Comparison of ENCODE assay signal across 8 mouse cellular contexts in the genomic region with DNA sequence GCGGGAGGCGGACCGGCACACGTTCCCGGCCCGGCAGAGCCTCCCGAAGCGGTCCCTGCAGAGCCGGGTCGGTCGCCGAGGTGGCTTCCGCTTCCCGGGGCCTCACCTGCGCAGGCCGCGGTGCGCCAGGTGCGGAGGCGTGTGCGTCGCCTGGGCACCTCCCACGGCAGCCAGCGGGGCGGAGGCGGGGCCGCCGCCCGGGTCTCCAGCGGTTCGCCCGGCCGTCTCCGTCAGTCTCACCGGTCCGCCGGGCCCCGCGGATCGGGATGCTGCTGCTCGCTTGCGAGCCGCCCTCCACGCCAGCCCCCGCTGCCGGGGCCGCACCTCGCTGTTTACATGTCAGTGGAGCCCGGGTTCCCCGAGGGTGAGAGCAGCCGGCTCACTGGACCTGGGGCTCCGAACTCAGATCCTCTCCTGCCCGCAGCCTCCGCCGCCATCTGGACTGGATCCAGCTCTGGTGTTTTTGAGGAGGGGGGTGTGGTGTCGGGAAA. TPM values are rescaled to one million over a fixed set of nuclear protein-coding genes. Genes with fewer than 3 reads are reported as not detected.
DNase-seq lines count a peak whose midpoint lies in the region; ATAC-seq and TF ChIP-seq lines count a peak whose summit lies in the region.

No protein-coding gene starts in this region.

- TF ChIP-seq CTCF in E14TG2a.4 (conservative IDR thresholded peaks at IDR 0.05; ENCODE audit: low read length) = no peak
- no peak for TF ChIP-seq CTCF in liver, postnatal 0 days (IDR thresholded peaks at IDR 0.05; ENCODE audit: low read depth)

- peak; percentile 68 for ATAC-seq in embryonic facial prominence, embryonic 15.5 days (ENCODE audit: insufficient number of reproducible peaks, low FRiP score, low TSS enrichment, low read depth)
- peak; percentile 62 for ATAC-seq in heart, embryonic 13.5 days (ENCODE audit: extremely low read depth, insufficient number of reproducible peaks, low FRiP score, low TSS enrichment)
- ATAC-seq in kidney, embryonic 16.5 days (ENCODE audit: low FRiP score, low TSS enrichment) = no peak; the same call in none of the 2 replicates
- ATAC-seq in liver, postnatal 0 days = peak; percentile 74
- ATAC-seq in megakaryocyte progenitor cell, adult 5-6 weeks (replicated peaks; ENCODE audit: poor library complexity) = no peak

- H3K4me1 ChIP-seq in E14TG2a.4 (replicated peaks; ENCODE audit: low read depth, low read length) = peaks cover 65% of the 10 kb centered on the region
- H3K4me1 ChIP-seq in embryonic facial prominence, embryonic 15.5 days = peaks cover 61% of the 10 kb centered on the region
- H3K4me1 ChIP-seq in heart, embryonic 13.5 days = peaks cover 57% of the 10 kb centered on the region
- peaks cover 60% of the 10 kb centered on the region for H3K4me1 ChIP-seq in kidney, embryonic 16.5 days (ENCODE audit: insufficient read depth, low read length)
- peaks cover 46% of the 10 kb centered on the region for H3K4me1 ChIP-seq in liver, postnatal 0 days (ENCODE audit: insufficient read depth)

- peaks cover 4% of the 10 kb centered on the region; the same call in 1 of the 2 replicates for H3K27me3 ChIP-seq in E14TG2a.4 (ENCODE audit: insufficient read depth, low read length)
- H3K27me3 ChIP-seq in embryonic facial prominence, embryonic 15.5 days = no peaks in the 10 kb centered on the region
- H3K27me3 ChIP-seq in heart, embryonic 13.5 days (replicated peaks) = no peaks in the 10 kb centered on the region
- no peaks in the 10 kb centered on the region for H3K27me3 ChIP-seq in kidney, embryonic 16.5 days (ENCODE audit: insufficient read depth, low read length)
- peaks cover 17% of the 10 kb centered on the region for H3K27me3 ChIP-seq in liver, postnatal 0 days (ENCODE audit: insufficient read depth, low read length)

- H3K9ac ChIP-seq in embryonic facial prominence, embryonic 15.5 days = peak overlapping the region; percentile 62
- peak overlapping the region; percentile 96 for H3K9ac ChIP-seq in heart, embryonic 13.5 days
- H3K9ac ChIP-seq in kidney, embryonic 16.5 days (replicated peaks; ENCODE audit: low read length) = peak overlapping the region; percentile 89
- peak overlapping the region; percentile 78 for H3K9ac ChIP-seq in liver, postnatal 0 days (replicated peaks)

- H3K36me3 ChIP-seq in E14TG2a.4 (ENCODE audit: insufficient read depth, low read length) = no peaks in the 10 kb centered on the region
- H3K36me3 ChIP-seq in embryonic facial prominence, embryonic 15.5 days = no peaks in the 10 kb centered on the region
- H3K36me3 ChIP-seq in heart, embryonic 13.5 days = no peaks in the 10 kb centered on the region
- no peaks in the 10 kb centered on the region for H3K36me3 ChIP-seq in kidney, embryonic 16.5 days (ENCODE audit: insufficient read depth, low read length)
- H3K36me3 ChIP-seq in liver, postnatal 0 days (replicated peaks; ENCODE audit: insufficient read depth, low read length) = no peaks in the 10 kb centered on the region

- WGBS in embryonic facial prominence, embryonic 15.5 days = under 1% methylated on average over 56 of the region's 56 CpGs
- WGBS in heart, embryonic 13.5 days = under 1% methylated on average over 55 of the region's 56 CpGs
- WGBS in kidney, embryonic 16.5 days = under 1% methylated on average over 55 of the region's 56 CpGs
- under 1% methylated on average over 55 of the region's 56 CpGs for WGBS in liver, postnatal 0 days (ENCODE audit: insufficient replicate concordance)

- TF ChIP-seq EP300 in liver, postnatal 0 days (IDR thresholded peaks at IDR 0.05; ENCODE audit: low read depth) = no peak

- H3K4me2 ChIP-seq in embryonic facial prominence, embryonic 15.5 days (replicated peaks) = peak overlapping the region; percentile 74
- peak overlapping the region; percentile 88 for H3K4me2 ChIP-seq in heart, embryonic 13.5 days
- H3K4me2 ChIP-seq in kidney, embryonic 16.5 days (replicated peaks; ENCODE audit: low read depth, low read length) = peak overlapping the region; percentile 78
- peak overlapping the region; percentile 94 for H3K4me2 ChIP-seq in liver, postnatal 0 days (ENCODE audit: low read depth, low read length)

- no peaks in the 10 kb centered on the region for H3K9me3 ChIP-seq in E14TG2a.4 (ENCODE audit: low read length)
- no peaks in the 10 kb centered on the region for H3K9me3 ChIP-seq in embryonic facial prominence, embryonic 15.5 days (replicated peaks)
- H3K9me3 ChIP-seq in heart, embryonic 13.5 days = no peaks in the 10 kb centered on the region
- no peaks in the 10 kb centered on the region for H3K9me3 ChIP-seq in kidney, embryonic 16.5 days (ENCODE audit: low read length)
- no peaks in the 10 kb centered on the region for H3K9me3 ChIP-seq in liver, postnatal 0 days (ENCODE audit: low read length)

- peak; percentile 61 for DNase-seq in adrenal gland, postnatal 25 days
- peak; percentile 78 for DNase-seq in liver, postnatal 0 days
- peak; percentile 42 for DNase-seq in ovary, postnatal 10 days (ENCODE audit: low spot score)

- peak overlapping the region; percentile 92 for H3K4me3 ChIP-seq in E14TG2a.4 (replicated peaks; ENCODE audit: low read length)
- H3K4me3 ChIP-seq in embryonic facial prominence, embryonic 15.5 days (replicated peaks) = peak overlapping the region; percentile 62
- peak overlapping the region; percentile 95 for H3K4me3 ChIP-seq in heart, embryonic 13.5 days
- peak overlapping the region; percentile 84 for H3K4me3 ChIP-seq in kidney, embryonic 16.5 days (ENCODE audit: low read length)
- H3K4me3 ChIP-seq in liver, postnatal 0 days (ENCODE audit: low read depth, low read length) = peak overlapping the region; percentile 73

- peak overlapping the region; percentile 95 for H3K27ac ChIP-seq in embryonic facial prominence, embryonic 15.5 days (replicated peaks)
- peak overlapping the region; percentile 93 for H3K27ac ChIP-seq in heart, embryonic 13.5 days (replicated peaks)
- peak overlapping the region; percentile 98 for H3K27ac ChIP-seq in kidney, embryonic 16.5 days (ENCODE audit: low read length)
- H3K27ac ChIP-seq in liver, postnatal 0 days (ENCODE audit: low read depth) = peak overlapping the region; percentile 88

RNA-seq across cellular contexts. Expression of a gene that starts 0.4 kb away (rescaled TPM):
- 32.3 and 35.5 TPM in 2 replicates for total RNA-seq in adrenal gland, postnatal 25 days (2021)
- polyA plus RNA-seq in embryonic facial prominence, embryonic 15.5 days (2015; fragmentation: Nextera tagmentation; extraction: Ambion mirVana) = 19.5 and 21.0 TPM in 2 replicates
- 5.4 and 5.7 TPM in 2 replicates for polyA plus RNA-seq in heart, embryonic 13.5 days (2015; fragmentation: Nextera tagmentation; extraction: Ambion mirVana)
- 13.3 and 15.0 TPM in 2 replicates for polyA plus RNA-seq in kidney, embryonic 16.5 days (2015; fragmentation: Nextera tagmentation; extraction: Ambion mirVana)
- polyA plus RNA-seq in liver, postnatal 0 days (2015; fragmentation: Nextera tagmentation; extraction: Ambion mirVana) = 4.8 and 6.1 TPM in 2 replicates
- 1.9 and 2.9 TPM in 2 replicates for total RNA-seq in megakaryocyte progenitor cell, adult 5-6 weeks (2015)
- 1.9 and 2.2 TPM in 2 replicates for total RNA-seq in megakaryocyte progenitor cell, adult 5-6 weeks (2017)

RNA-seq across cellular contexts. Expression of a gene that starts 35.1 kb away (rescaled TPM):
- total RNA-seq in adrenal gland, postnatal 25 days (2021) = 63.7 and 66.8 TPM in 2 replicates
- polyA plus RNA-seq in embryonic facial prominence, embryonic 15.5 days (2015; fragmentation: Nextera tagmentation; extraction: Ambion mirVana) = 113 and 119 TPM in 2 replicates
- 72.9 and 81.4 TPM in 2 replicates for polyA plus RNA-seq in heart, embryonic 13.5 days (2015; fragmentation: Nextera tagmentation; extraction: Ambion mirVana)
- 106 and 108 TPM in 2 replicates for polyA plus RNA-seq in kidney, embryonic 16.5 days (2015; fragmentation: Nextera tagmentation; extraction: Ambion mirVana)
- polyA plus RNA-seq in liver, postnatal 0 days (2015; fragmentation: Nextera tagmentation; extraction: Ambion mirVana) = 37.0 and 41.7 TPM in 2 replicates
- 76.6 and 87.2 TPM in 2 replicates for total RNA-seq in megakaryocyte progenitor cell, adult 5-6 weeks (2015)
- 26.5 and 32.3 TPM in 2 replicates for total RNA-seq in megakaryocyte progenitor cell, adult 5-6 weeks (2017)

RNA-seq across cellular contexts. Expression of a gene that starts 39.1 kb away (rescaled TPM):
- total RNA-seq in adrenal gland, postnatal 25 days (2021) = not detected in 2 replicates
- polyA plus RNA-seq in embryonic facial prominence, embryonic 15.5 days (2015; fragmentation: Nextera tagmentation; extraction: Ambion mirVana) = 0.53 and 0.94 TPM in 2 replicates
- polyA plus RNA-seq in heart, embryonic 13.5 days (2015; fragmentation: Nextera tagmentation; extraction: Ambion mirVana) = 0.36 TPM in 1 of 2 replicates, not detected in the other
- polyA plus RNA-seq in kidney, embryonic 16.5 days (2015; fragmentation: Nextera tagmentation; extraction: Ambion mirVana) = 2.5 and 2.6 TPM in 2 replicates
- not detected in 2 replicates for polyA plus RNA-seq in liver, postnatal 0 days (2015; fragmentation: Nextera tagmentation; extraction: Ambion mirVana)
- total RNA-seq in megakaryocyte progenitor cell, adult 5-6 weeks (2015) = not detected in 2 replicates
- total RNA-seq in megakaryocyte progenitor cell, adult 5-6 weeks (2017) = not detected in 2 replicates

RNA-seq across cellular contexts. Expression of a gene that starts 39.9 kb away (rescaled TPM):
- not detected in 2 replicates for total RNA-seq in adrenal gland, postnatal 25 days (2021)
- polyA plus RNA-seq in embryonic facial prominence, embryonic 15.5 days (2015; fragmentation: Nextera tagmentation; extraction: Ambion mirVana) = 0.11 and 0.12 TPM in 2 replicates
- polyA plus RNA-seq in heart, embryonic 13.5 days (2015; fragmentation: Nextera tagmentation; extraction: Ambion mirVana) = 0.21 TPM in 1 of 2 replicates, not detected in the other
- polyA plus RNA-seq in kidney, embryonic 16.5 days (2015; fragmentation: Nextera tagmentation; extraction: Ambion mirVana) = 0.12 and 0.16 TPM in 2 replicates
- polyA plus RNA-seq in liver, postnatal 0 days (2015; fragmentation: Nextera tagmentation; extraction: Ambion mirVana) = not detected in 2 replicates
- total RNA-seq in megakaryocyte progenitor cell, adult 5-6 weeks (2015) = not detected in 2 replicates
- total RNA-seq in megakaryocyte progenitor cell, adult 5-6 weeks (2017) = not detected in 2 replicates

RNA-seq across cellular contexts. Expression of a gene that starts 51.3 kb away (rescaled TPM):
- 8.8 and 9.4 TPM in 2 replicates for total RNA-seq in adrenal gland, postnatal 25 days (2021)
- polyA plus RNA-seq in embryonic facial prominence, embryonic 15.5 days (2015; fragmentation: Nextera tagmentation; extraction: Ambion mirVana) = 34.8 and 36.5 TPM in 2 replicates
- polyA plus RNA-seq in heart, embryonic 13.5 days (2015; fragmentation: Nextera tagmentation; extraction: Ambion mirVana) = 37.6 and 38.7 TPM in 2 replicates
- polyA plus RNA-seq in kidney, embryonic 16.5 days (2015; fragmentation: Nextera tagmentation; extraction: Ambion mirVana) = 24.7 TPM in 2 replicates
- 4.3 and 5.8 TPM in 2 replicates for polyA plus RNA-seq in liver, postnatal 0 days (2015; fragmentation: Nextera tagmentation; extraction: Ambion mirVana)
- 26.2 and 33.1 TPM in 2 replicates for total RNA-seq in megakaryocyte progenitor cell, adult 5-6 weeks (2015)
- total RNA-seq in megakaryocyte progenitor cell, adult 5-6 weeks (2017) = 38.7 and 40.4 TPM in 2 replicates

Comparison
In these comparisons a context has a peak if more than half of its experiments do, and no peak if none do; other contexts are left out.
1. ATAC-seq: peak in embryonic facial prominence, embryonic 15.5 days (single experiment), heart, embryonic 13.5 days (single experiment) and liver, postnatal 0 days (single experiment); none in kidney, embryonic 16.5 days (single experiment) and megakaryocyte progenitor cell, adult 5-6 weeks (single experiment).
2. Peak in every context shown above with its lines, with median percentiles within 50 percentile points of each other: H3K4me3 ChIP-seq, DNase-seq, H3K27ac ChIP-seq, H3K4me2 ChIP-seq and H3K9ac ChIP-seq.